Mouse (Mus musculus) left cerebral cortex, adult 8-10 months (tissue): ENCODE results near the gene Cp. TPM values are rescaled to one million over a fixed set of nuclear protein-coding genes. Genes with fewer than 3 reads are reported as not detected.
"Not testable (repeated sequence)": the region's sequence is repeated elsewhere in the genome, so short reads cannot be mapped to it uniquely, and the experiment has no call there.

Experiments
- DNase-seq, 2 experiments: peaks; one replicate each; pipeline ENCODE4 v3.0.0; 2022; ENCODE audit warnings: low spot score in 2 of 2
- total RNA-seq, 4 experiments: library from RNA; stranded (reverse); gene quantifications; 2 replicates each; pipeline ENCODE4 v1.2.4; 2022

The Cp gene
- total RNA-seq, 4 experiments from 2014 or later = 10.2 to 14.0 (median 11.4) TPM

GRCm38 (mm10) chr3:20005611-20006010 is 48.8 kb downstream of the Cp start:
- no peak for DNase-seq

DNA sequence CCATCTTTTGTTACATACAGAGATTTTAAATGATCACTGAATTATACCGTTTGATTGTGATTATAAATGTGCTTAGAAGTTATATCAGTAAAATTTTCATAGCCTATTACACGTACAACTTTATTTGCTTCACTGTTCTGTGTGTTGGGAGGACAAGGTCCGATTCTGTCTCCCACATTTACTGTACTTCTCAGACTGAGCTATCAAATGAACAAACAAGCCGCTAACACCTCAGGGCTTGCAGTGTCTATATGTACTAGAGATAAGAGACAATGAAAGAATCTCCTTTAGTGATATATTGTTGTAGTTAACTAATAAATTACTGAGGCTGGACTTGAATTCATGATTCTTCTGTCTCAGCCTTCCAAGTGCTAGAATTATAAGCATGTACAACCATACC is 50.4 kb downstream of the Cp start:
- no peak for DNase-seq

DNA sequence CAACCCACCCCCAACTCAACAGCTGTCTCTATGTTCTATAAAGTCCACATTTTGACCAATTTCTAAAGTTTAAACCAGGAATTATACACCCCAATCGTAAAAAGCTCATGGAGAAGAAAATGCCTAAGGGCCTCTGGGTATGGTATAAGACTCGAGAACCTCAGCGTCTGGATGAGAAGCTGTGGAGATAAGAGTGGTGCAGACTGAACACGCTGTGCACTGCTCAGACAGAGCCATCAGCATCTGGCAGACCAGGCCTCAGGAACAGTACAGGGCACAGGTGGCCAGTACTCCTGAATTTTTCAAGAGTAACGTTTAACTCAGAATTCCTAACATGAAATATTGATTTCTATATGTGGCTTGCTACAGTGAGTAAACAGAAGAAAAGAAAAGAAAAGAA is 50.9 kb downstream of the Cp start:
- no peak for DNase-seq

DNA sequence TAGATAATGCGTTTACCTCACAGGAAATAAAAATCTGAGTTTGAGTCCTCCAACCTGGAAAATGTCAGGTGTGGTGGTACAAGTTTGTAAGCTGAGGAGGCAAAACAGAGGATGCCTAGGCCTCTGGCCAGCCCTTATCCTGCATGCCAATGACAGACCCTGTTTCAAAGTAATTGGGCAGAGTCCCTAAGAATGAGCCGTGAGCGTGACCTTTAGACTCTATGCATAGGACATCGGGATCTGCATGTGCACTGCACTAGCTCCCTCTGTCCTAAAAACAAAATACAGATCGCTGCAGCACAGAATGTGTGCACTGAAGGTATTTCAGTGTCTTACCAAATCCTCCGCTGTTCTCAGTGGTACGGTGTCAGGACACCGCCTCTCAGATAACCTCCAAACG is 53.6 kb downstream of the Cp start:
- no peak for DNase-seq

- DNase-seq = not testable (repeated sequence)
These were observed 54.1 kb downstream of the Cp start for GRCm38 (mm10) chr3:20010905-20011304.

- DNase-seq = no peak
These were observed 57.6 kb downstream of the Cp start for GRCm38 (mm10) chr3:20014454-20014853.

DNA sequence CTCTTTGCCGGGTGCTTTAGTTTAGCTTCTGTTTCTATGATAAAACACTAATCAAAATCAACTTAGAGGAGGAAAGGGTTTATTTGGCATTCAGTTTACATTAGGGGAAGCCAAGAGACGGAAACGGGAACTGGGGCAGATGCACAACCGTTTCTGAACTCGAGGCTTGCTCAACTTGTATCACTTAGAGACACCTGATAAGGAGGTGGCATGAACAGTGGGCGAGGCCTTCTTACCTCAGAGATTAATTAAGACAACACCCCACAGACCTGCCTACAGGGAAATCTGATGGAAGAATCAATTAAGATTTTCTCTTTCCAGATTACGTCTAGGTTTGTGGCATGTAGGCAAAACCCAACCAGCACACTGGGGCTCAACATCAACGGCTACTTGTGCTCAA is 61.2 kb downstream of the Cp start:
- DNase-seq = no peak

GRCm38 (mm10) chr3:20023832-20024231 is 67.0 kb downstream of the Cp start:
- DNase-seq = no peak

DNA sequence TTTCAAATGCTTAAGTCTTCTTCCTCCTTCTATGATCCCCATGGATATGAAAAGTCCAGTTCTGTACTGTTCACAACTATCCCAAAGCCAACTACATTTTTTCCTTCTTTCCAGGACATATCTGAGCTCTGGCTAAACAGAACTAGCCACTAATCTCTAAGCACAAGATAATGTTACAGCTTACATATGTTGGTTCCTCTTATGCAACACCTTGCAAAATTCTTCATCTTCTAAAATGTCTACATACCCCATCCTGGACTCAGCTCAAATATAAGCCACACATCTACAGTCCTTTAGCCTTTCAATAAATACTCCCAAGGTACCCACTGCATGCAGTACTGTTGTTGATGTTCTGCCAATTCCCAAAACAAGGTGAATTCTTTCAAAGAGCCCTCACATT is 69.6 kb downstream of the Cp start:
- DNase-seq = no peak

GRCm38 (mm10) chr3:20026996-20027689 is 70.3 kb downstream of the Cp start:
- no peak for DNase-seq

DNA sequence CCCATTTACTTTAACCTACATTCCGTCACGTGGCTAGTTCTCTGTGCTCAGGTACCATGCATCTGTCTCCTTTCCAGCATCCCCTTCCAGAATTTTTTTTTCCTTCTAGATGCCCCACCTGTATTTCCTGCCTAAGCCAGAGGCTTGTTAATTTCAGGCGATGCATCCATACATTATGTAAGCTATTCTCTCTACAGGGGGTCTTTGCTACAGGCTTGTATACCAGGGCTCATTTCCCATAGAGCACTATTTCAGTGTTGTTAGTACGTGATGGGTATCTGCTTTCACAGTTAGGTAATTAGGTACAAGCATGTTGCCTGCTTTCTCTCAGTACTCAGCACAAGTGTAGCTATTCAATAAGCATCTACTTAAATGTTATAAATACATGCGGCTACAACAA is 70.9 kb downstream of the Cp start:
- no peak for DNase-seq

DNA sequence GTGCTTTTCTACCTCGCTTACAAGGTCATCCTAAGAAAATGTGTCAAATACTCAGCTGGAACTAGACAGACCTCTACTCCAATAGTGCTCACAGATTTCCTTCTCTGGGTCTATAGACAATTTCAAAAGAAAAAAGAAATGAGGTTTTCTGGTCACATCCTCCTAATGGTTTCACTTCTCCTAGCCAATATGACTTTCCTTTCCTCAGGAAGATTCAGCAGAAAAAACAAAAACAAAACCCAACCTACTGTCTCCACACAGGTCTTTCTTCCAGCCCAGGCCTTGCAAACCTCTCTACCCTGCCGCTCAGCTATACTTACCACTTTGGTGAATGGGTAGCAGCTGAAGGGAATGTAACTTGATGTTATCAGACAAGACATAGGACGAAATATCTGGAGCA is 71.8 kb downstream of the Cp start:
- no peak for DNase-seq

- no peak for DNase-seq
These were observed 74.0 kb downstream of the Cp start for GRCm38 (mm10) chr3:20030807-20031206.

DNA sequence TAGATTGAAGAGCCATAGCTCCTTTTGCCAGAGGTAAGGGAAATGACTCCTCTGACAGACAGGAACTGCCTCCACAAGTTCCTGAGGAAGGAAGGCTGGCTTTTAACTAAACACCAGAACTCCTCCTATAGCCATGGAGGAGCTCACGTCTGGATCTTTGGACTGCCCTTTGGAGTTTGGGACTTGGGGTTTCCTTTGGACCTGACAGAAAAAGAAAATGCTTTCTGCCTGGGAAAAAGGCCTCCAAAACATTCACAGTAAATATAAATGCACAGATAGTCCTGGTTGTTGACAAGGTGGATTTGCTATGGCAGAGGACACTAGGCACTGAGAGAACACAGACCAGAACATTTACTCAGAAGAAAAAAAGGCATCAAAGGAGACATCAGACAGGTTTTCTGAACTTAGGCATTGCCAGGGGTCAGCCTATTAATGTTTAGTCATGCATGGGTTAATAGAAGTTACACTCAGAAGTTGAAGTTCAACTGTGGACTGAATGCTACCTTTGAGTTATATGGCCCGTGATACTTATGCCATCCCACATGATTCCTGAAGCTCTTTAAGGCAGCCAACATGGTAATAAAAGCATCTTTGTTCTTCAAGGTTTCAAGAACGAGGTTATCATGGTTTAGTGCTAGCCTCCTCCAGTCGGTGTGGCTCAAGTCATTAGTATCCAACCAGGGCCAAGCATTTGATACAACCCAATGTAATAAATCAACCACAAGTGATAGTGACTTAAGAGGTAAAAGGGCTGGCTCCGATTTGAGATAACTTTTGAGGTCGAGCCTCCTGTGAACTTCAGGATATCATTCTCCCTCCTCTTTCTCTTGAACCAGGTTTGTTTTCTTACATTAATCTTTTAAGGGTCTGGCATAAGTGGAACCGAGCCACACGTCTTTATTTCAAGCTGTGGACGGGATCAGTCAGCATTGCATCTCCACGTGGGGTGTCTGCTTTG is 77.2 kb downstream of the Cp start:
- no peak for DNase-seq

- DNase-seq = peak; percentile 75 to 85
These were observed 78.0 kb downstream of the Cp start, which contains the start of gene Hps3 for GRCm38 (mm10) chr3:20034719-20035404. Gene Hps3, minus strand, starts transcription at chr3:20035315.

DNA sequence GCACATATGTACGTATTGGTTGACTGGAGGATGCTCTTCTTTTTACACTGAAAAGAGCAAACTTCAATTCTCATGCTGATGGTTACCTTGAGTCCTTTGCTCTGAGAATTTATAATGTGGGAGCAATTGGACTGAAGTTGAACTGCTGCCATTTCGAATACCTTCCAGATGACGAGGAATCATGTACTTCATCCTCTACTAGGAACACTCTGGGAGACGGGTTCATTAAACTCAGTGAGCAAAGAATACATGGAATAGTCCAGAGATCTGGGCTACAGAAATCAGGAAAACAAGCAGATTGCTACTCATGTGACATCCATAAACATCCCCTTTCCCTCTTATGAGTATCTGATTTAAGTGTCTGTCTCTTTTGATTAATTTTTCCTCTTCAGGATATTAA is 79.2 kb downstream of the Cp start:
- no peak for DNase-seq

GRCm38 (mm10) chr3:20041461-20041860 is 84.6 kb downstream of the Cp start:
- DNase-seq = not testable (repeated sequence)

DNA sequence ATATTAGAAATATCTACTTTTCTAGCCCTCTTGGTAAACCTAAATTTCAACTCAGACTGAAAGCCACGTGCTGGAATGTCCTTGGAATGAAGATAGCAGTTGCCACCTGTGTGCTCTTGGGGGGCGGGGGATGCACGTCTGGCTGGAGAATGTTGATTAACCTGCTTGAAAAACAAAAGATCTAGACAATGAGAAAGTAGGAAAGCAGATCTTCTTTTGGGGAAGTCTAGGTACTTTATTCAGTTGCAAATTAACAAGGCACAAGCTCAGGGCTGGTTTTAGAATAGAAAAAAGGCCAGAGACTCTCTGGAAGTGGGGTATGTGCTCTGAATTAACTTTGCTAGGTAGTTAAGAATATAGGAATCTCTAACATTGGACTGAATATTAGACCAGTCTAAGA is 87.9 kb downstream of the Cp start:
- DNase-seq = not testable (repeated sequence)

DNA sequence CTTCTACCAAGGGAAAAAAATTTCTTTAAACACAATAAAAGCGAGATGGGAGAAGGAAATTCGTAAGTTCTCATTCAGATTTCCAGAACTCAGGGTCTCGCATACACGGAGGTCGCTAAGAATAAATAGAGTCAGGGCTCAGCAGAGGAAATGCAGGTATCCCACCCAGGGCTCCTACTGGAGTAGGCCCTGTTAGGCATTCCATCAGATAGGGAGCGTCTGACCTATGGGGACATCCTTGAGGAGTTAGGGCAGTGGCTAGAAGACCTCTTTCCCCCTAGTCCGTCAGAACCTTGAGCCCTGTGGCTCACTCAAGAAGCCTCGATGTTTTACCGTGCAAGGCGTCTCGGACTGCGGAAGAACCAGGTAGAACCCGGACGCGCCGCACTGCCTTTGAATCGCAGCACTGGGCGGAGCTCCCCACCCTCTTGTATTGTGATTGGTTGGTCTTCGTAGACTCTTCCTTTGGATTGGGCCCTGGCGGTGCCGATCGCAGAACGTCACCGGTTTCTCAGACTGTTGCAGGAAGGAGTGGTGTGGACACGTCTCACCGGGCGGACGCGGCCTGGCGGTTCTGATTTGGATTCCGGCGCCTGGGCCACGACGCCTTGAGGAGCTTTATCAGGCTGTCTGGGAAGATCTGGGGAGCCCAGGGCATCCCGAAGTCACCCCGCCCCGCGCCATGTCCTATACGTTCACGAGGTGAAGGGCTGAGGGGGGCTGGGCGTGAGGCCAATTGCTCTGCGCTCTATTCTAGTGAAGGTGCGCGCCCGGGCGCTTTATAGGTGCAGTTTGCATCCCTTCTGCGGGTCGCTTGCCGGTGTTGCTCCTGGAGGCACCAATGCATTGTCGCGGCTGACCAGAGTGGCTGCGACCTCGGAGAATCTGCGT is 100.7 kb downstream of the Cp start, which contains the start of gene Hltf:
Gene Hltf (plus strand): TSS at position 506 of the 891 bp plus-strand sequence.
- peak; percentile 92 to 96 for DNase-seq

DNA sequence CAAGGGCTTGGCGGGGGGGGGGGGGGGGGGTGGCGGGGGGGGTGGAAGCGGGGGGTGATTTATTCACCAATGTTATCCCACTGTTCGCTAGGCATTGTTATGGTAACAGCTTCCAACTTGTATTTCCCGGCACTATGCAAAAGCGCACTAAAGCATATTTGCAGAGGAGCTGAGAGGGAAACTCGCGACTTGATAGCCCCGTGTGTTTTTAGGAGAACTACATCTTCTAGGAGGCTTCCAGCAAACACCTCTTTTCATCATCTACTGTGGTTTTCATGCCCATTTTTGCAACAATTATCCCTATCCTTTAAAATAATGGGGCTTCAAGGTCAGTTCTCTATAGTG is 101.3 kb downstream of the Cp start:
- DNase-seq = no peak
